Mouse (Mus musculus) MEL (cell line): ENCODE results near the gene Ddx54.

Source experiments
- CTCF ChIP-seq, 3 experiments: IDR thresholded peaks in 2 of 3; conservative IDR thresholded peaks in 1 of 3; 2 replicates each; pipeline ENCODE4 v1.5.1; 2011 to 2012; ENCODE audit warnings: low read length in 3 of 3, low read depth in 2 of 3, mild to moderate bottlenecking in 2 of 3, improper control_type of control experiment in 1 of 3, inconsistent platforms in 1 of 3, mixed read lengths in 1 of 3, moderate library complexity in 1 of 3; ENCODE audit not compliant: control insufficient read depth in 1 of 3, insufficient read depth in 1 of 3, poor library complexity in 1 of 3, severe bottlenecking in 1 of 3
- POLR2A ChIP-seq, 2 experiments: IDR thresholded peaks; 2 replicates each; pipeline ENCODE4 v1.6.1; 2011 to 2012; ENCODE audit warnings: low read length in 2 of 2, mild to moderate bottlenecking in 2 of 2, control low read depth in 1 of 2, improper control_type of control experiment in 1 of 2, low read depth in 1 of 2, moderate library complexity in 1 of 2; ENCODE audit not compliant: control insufficient read depth in 1 of 2, insufficient read depth in 1 of 2, poor library complexity in 1 of 2

DNA sequence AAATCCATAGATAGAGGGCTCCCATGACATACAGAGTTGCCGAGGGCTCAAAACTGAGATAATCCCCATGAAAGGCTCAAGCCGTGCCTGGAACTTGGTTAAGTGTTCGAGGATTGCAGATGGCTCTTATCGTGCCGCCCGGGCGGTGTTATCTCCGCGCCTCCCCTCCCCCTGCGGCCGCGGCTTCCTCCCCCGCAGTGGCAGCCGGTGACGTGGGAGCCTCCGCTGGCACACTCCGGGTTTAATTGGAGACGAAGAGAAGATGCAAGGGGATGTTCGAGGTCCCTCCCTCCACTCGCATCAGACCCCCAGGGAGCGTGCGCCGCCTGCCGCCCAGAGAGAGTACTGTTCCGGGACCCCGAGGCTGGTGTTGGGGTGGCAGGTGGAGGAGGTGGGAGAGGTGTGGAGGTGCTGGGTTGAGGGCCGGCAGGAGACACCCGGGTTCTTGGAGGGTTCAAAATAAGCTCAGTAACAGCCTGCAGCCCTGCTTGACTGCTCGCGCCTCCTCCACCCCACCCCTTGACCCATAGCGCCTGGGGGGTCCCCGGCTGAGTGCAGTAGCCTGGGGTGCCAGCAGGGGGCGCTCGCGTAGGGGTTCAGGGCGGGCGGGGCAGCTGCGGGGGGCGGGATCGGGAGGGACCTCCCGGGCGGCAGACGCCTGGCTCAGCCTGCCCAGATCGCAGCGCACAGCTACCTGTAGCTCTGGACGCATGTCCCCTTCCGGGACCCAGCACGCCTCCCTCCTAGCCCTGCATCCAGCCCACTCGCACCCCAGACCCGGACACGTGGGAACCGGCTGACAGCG, 36.2 kb downstream of the Ddx54 start, which contains the start of gene Rasal1:
- TF ChIP-seq CTCF (IDR thresholded peaks at IDR 0.05 in 2 of 3, conservative IDR thresholded peaks at IDR 0.05 in 1 of 3; ENCODE audit: control insufficient read depth in 1 of 3, insufficient read depth in 1 of 3, low read depth in 2 of 3, low read length in 3 of 3, poor library complexity in 1 of 3, severe bottlenecking in 1 of 3) (peak; percentile 52 to 97 (median 52); a peak in 5 of 6 replicates), POLR2A (IDR thresholded peaks at IDR 0.05; ENCODE audit: control insufficient read depth in 1 of 2, insufficient read depth in 1 of 2, low read depth in 1 of 2, low read length in 2 of 2, poor library complexity in 1 of 2) (no peak)
